Mouse (Mus musculus) CD4-positive helper T cell, adult 2 months (primary cell): Measurements from ENCODE around the gene Alms1.
"Not testable (repeated sequence)": the region's sequence is repeated elsewhere in the genome, so short reads cannot be mapped to it uniquely, and the experiment has no call there.

ENCODE experiments used
- DNase-seq: peaks from one replicate; pipeline ENCODE4 v3.0.0-alpha.2; 2012; ENCODE audit warnings: low read depth, missing footprints, low spot score

Alms1 gene

GRCm38 (mm10) chr6:85713105-85713504, 125.8 kb downstream of the Alms1 start, which contains the start of gene Nat8f7:
Nat8f7 (minus strand) TSS chr6:85713205.
- DNase-seq = not testable (repeated sequence)
